Mouse (Mus musculus) lung, adult 2 months (tissue): ENCODE results near the gene Srpx.

Source experiments
- CTCF ChIP-seq: fragments of 200-500 bp; IDR thresholded peaks from 2 replicates; pipeline ENCODE4 v1.5.1; 2011; ENCODE audit warnings: mild to moderate bottlenecking, low read length, control low read depth; ENCODE audit not compliant: insufficient read depth
- POLR2A ChIP-seq: fragments of 200-500 bp; IDR thresholded peaks from 2 replicates; pipeline ENCODE4 v1.6.1; 2011; ENCODE audit warnings: low read depth, mild to moderate bottlenecking, control low read depth, low read length, borderline replicate concordance; ENCODE audit errors: extremely low read depth

GRCm38 (mm10) chrX:10105475-10105874, 12.0 kb downstream of the Srpx start:
- no peak for TF ChIP-seq CTCF
- TF ChIP-seq POLR2A, result no peak
